7 mouse cellular contexts compared by ENCODE assay signal in genomic region chr7:19295503-19296185, GRCm38 (mm10). TPM values are rescaled to one million over a fixed set of nuclear protein-coding genes. Genes with fewer than 3 reads are reported as not detected.
DNase-seq lines count a peak whose midpoint lies in the region; ATAC-seq lines count a peak whose summit lies in the region.

No protein-coding gene starts in this region.

- H3K4me2 ChIP-seq in embryonic facial prominence, embryonic 12.5 days (replicated peaks) = peak overlapping the region; percentile 60
- H3K4me2 ChIP-seq in midbrain, embryonic 12.5 days (replicated peaks) = peak overlapping the region; percentile 39

- no peaks in the 10 kb centered on the region for H3K9me3 ChIP-seq in embryonic facial prominence, embryonic 12.5 days
- no peaks in the 10 kb centered on the region for H3K9me3 ChIP-seq in limb, embryonic 10.5 days (replicated peaks)
- H3K9me3 ChIP-seq in midbrain, embryonic 12.5 days = no peaks in the 10 kb centered on the region

- H3K27ac ChIP-seq in embryonic facial prominence, embryonic 12.5 days = no peak overlapping the region
- H3K27ac ChIP-seq in limb, embryonic 10.5 days = peak overlapping the region; percentile 77
- no peak overlapping the region for H3K27ac ChIP-seq in midbrain, embryonic 12.5 days (replicated peaks)

- 18% methylated on average over 21 of the region's 22 CpGs for WGBS in embryonic facial prominence, embryonic 12.5 days
- WGBS in limb, embryonic 10.5 days = 14% methylated on average over 22 of the region's 22 CpGs
- 21% methylated on average over 22 of the region's 22 CpGs for WGBS in midbrain, embryonic 12.5 days

- H3K4me1 ChIP-seq in embryonic facial prominence, embryonic 12.5 days = peaks cover 12% of the 10 kb centered on the region; the same call in 1 of the 2 replicates
- peaks cover 22% of the 10 kb centered on the region for H3K4me1 ChIP-seq in limb, embryonic 10.5 days
- peaks cover 14% of the 10 kb centered on the region for H3K4me1 ChIP-seq in midbrain, embryonic 12.5 days

- H3K9ac ChIP-seq in embryonic facial prominence, embryonic 12.5 days = no peak overlapping the region
- H3K9ac ChIP-seq in midbrain, embryonic 12.5 days (replicated peaks) = 0 out of 2 replicates have a peak overlapping the region, but pooled peaks have one; percentile 20

- H3K36me3 ChIP-seq in embryonic facial prominence, embryonic 12.5 days = no peaks in the 10 kb centered on the region
- no peaks in the 10 kb centered on the region for H3K36me3 ChIP-seq in limb, embryonic 10.5 days
- peaks cover 22% of the 10 kb centered on the region for H3K36me3 ChIP-seq in midbrain, embryonic 12.5 days

- H3K4me3 ChIP-seq in embryonic facial prominence, embryonic 12.5 days = peak overlapping the region; percentile 29
- H3K4me3 ChIP-seq in limb, embryonic 10.5 days = peak overlapping the region; percentile 48
- 0 out of 2 replicates have a peak overlapping the region, but pooled peaks have one; percentile 9 for H3K4me3 ChIP-seq in midbrain, embryonic 12.5 days

- H3K27me3 ChIP-seq in embryonic facial prominence, embryonic 12.5 days = no peaks in the 10 kb centered on the region
- H3K27me3 ChIP-seq in limb, embryonic 10.5 days (ENCODE audit: low read depth, poor library complexity, severe bottlenecking) = no peaks in the 10 kb centered on the region
- no peaks in the 10 kb centered on the region for H3K27me3 ChIP-seq in midbrain, embryonic 12.5 days

- peak; percentile 97 for DNase-seq in adrenal gland, postnatal 25 days
- DNase-seq in heart, adult 18-20 months = peak; percentile 96 to 100
- peak; percentile 99 for DNase-seq in kidney, adult 18-20 months
- peak; percentile 98 for DNase-seq in limb, embryonic 10.5 days (ENCODE audit: low spot score)
- DNase-seq in spleen, adult 12 weeks (ENCODE audit: low spot score) = peak; percentile 83

- ATAC-seq in embryonic facial prominence, embryonic 12.5 days (ENCODE audit: insufficient number of reproducible peaks, insufficient read depth, low FRiP score, low TSS enrichment) = peak; percentile 54; the same call in 1 of the 2 replicates
- ATAC-seq in midbrain, embryonic 12.5 days (ENCODE audit: low FRiP score, low read depth) = peak; percentile 80

RNA-seq across cellular contexts. Expression of gene Rtn2, which starts 13.2 kb away (rescaled TPM):
- total RNA-seq in adrenal gland, postnatal 25 days (2021) = 2.5 and 5.3 TPM in 2 replicates
- 17.9 and 21.4 TPM in 2 replicates for polyA plus RNA-seq in embryonic facial prominence, embryonic 12.5 days (2016; fragmentation: Nextera tagmentation; extraction: Ambion mirVana)
- 100 to 1,000 TPM; 124 to 132 TPM for total RNA-seq in heart, adult 18-20 months (2021)
- 5.5 and 5.6 TPM in 2 replicates for polyA plus RNA-seq in limb, embryonic 10.5 days (2016; fragmentation: Nextera tagmentation; extraction: Ambion mirVana)
- 74.6 and 79.7 TPM in 2 replicates for polyA plus RNA-seq in midbrain, embryonic 12.5 days (2016; fragmentation: Nextera tagmentation; extraction: Ambion mirVana)

RNA-seq across cellular contexts. Expression of gene Fosb, which starts 14.2 kb away (rescaled TPM):
- total RNA-seq in adrenal gland, postnatal 25 days (2021) = 1.0 and 1.3 TPM in 2 replicates
- polyA plus RNA-seq in embryonic facial prominence, embryonic 12.5 days (2016; fragmentation: Nextera tagmentation; extraction: Ambion mirVana) = 0.05 TPM in 1 of 2 replicates, not detected in the other
- total RNA-seq in heart, adult 18-20 months (2021) = 1 to 10 TPM in 1 of 2 experiments, under 1 TPM in 1; 0.62 to 1.0 TPM
- polyA plus RNA-seq in limb, embryonic 10.5 days (2016; fragmentation: Nextera tagmentation; extraction: Ambion mirVana) = 0.04 and 0.11 TPM in 2 replicates
- 0.20 TPM in 1 of 2 replicates, not detected in the other for polyA plus RNA-seq in midbrain, embryonic 12.5 days (2016; fragmentation: Nextera tagmentation; extraction: Ambion mirVana)

RNA-seq across cellular contexts. Expression of gene Ppm1n, which starts 15.8 kb away (rescaled TPM):
- total RNA-seq in adrenal gland, postnatal 25 days (2021) = not detected in 2 replicates
- polyA plus RNA-seq in embryonic facial prominence, embryonic 12.5 days (2016; fragmentation: Nextera tagmentation; extraction: Ambion mirVana) = 0.18 TPM in 1 of 2 replicates, not detected in the other
- not detected for total RNA-seq in heart, adult 18-20 months (2021)
- polyA plus RNA-seq in limb, embryonic 10.5 days (2016; fragmentation: Nextera tagmentation; extraction: Ambion mirVana) = 0.16 and 0.39 TPM in 2 replicates
- 0.20 and 0.32 TPM in 2 replicates for polyA plus RNA-seq in midbrain, embryonic 12.5 days (2016; fragmentation: Nextera tagmentation; extraction: Ambion mirVana)

RNA-seq across cellular contexts. Expression of gene Vasp, which starts 24.0 kb away (rescaled TPM):
- 47.4 and 61.4 TPM in 2 replicates for total RNA-seq in adrenal gland, postnatal 25 days (2021)
- polyA plus RNA-seq in embryonic facial prominence, embryonic 12.5 days (2016; fragmentation: Nextera tagmentation; extraction: Ambion mirVana) = 68.2 and 69.3 TPM in 2 replicates
- total RNA-seq in heart, adult 18-20 months (2021) = 10 to 100 TPM; 26.7 to 27.7 TPM
- polyA plus RNA-seq in limb, embryonic 10.5 days (2016; fragmentation: Nextera tagmentation; extraction: Ambion mirVana) = 68.1 and 75.7 TPM in 2 replicates
- 44.9 and 47.1 TPM in 2 replicates for polyA plus RNA-seq in midbrain, embryonic 12.5 days (2016; fragmentation: Nextera tagmentation; extraction: Ambion mirVana)

RNA-seq across cellular contexts. Expression of gene Ercc1, which starts 48.9 kb away (rescaled TPM):
- 44.5 and 45.8 TPM in 2 replicates for total RNA-seq in adrenal gland, postnatal 25 days (2021)
- 92.3 and 94.5 TPM in 2 replicates for polyA plus RNA-seq in embryonic facial prominence, embryonic 12.5 days (2016; fragmentation: Nextera tagmentation; extraction: Ambion mirVana)
- 10 to 100 TPM; 43.5 to 50.3 TPM for total RNA-seq in heart, adult 18-20 months (2021)
- 97.8 and 101 TPM in 2 replicates for polyA plus RNA-seq in limb, embryonic 10.5 days (2016; fragmentation: Nextera tagmentation; extraction: Ambion mirVana)
- 103 and 114 TPM in 2 replicates for polyA plus RNA-seq in midbrain, embryonic 12.5 days (2016; fragmentation: Nextera tagmentation; extraction: Ambion mirVana)
